Mouse (Mus musculus) heart, embryonic 16.5 days (tissue): ENCODE measurements around the gene Sbf2. TPM values are rescaled to one million over a fixed set of nuclear protein-coding genes. Genes with fewer than 3 reads are reported as not detected.

Experiments used
- ATAC-seq: fragments of 200-750 bp; cut with Nextera tagmentation; replicated peaks from 2 replicates; pipeline ENCODE4 v1.8.0; 2017; ENCODE audit warnings: moderate number of reproducible peaks; ENCODE audit not compliant: insufficient read depth, low FRiP score; ENCODE audit errors: extremely low read depth
- H3K27ac ChIP-seq: fragments of 300-500 bp; sonication (generic); 2 replicates; pipeline ENCODE4 v1.5.1; 2014; ENCODE audit warnings: mild to moderate bottlenecking, low read length, control low read depth, moderate library complexity
- H3K27me3 ChIP-seq: fragments of 300-500 bp; sonication (generic); 2 replicates; pipeline ENCODE4 v1.6.1; 2014; ENCODE audit warnings: low read length, mixed read lengths; ENCODE audit not compliant: control insufficient read depth, insufficient read depth
- H3K36me3 ChIP-seq: fragments of 300-500 bp; sonication (generic); 2 replicates; pipeline ENCODE4 v1.6.1; 2014; ENCODE audit not compliant: control insufficient read depth, insufficient read depth
- H3K4me1 ChIP-seq: fragments of 300-500 bp; sonication (generic); 2 replicates; pipeline ENCODE4 v1.6.1; 2014; ENCODE audit warnings: low read length, mixed read lengths; ENCODE audit not compliant: control insufficient read depth, insufficient read depth
- H3K4me2 ChIP-seq: fragments of 300-500 bp; sonication (generic); 2 replicates; pipeline ENCODE4 v1.6.1; 2014; ENCODE audit warnings: low read depth, mild to moderate bottlenecking, control low read depth, low read length
- H3K4me3 ChIP-seq: fragments of 300-500 bp; sonication (generic); 2 replicates; pipeline ENCODE4 v1.5.1; 2014; ENCODE audit warnings: mild to moderate bottlenecking, control low read depth, low read length
- H3K9ac ChIP-seq: fragments of 300-500 bp; sonication (generic); 2 replicates; pipeline ENCODE4 v1.6.1; 2014; ENCODE audit warnings: low read length, control low read depth
- H3K9me3 ChIP-seq: fragments of 300-500 bp; sonication (generic); replicated peaks from 2 replicates; pipeline ENCODE4 v1.6.1; 2016; ENCODE audit warnings: low read length; ENCODE audit not compliant: control insufficient read depth
- WGBS: fragments of 180-500 bp; shearing (Covaris S2); extraction: QIAGEN DNeasy Blood & Tissue Kit; methylation state at CpG from one replicate; pipeline ENCODE4 v1.1.7; 2014; 5-methylcytosine and 5-hydroxymethylcytosine counted together
- polyA plus RNA-seq: library from polyadenylated mRNA; unstranded; fragments of >200 nt; fragmentation: Nextera tagmentation; extraction: Ambion mirVana; gene quantifications from 2 replicates; pipeline ENCODE4 v1.2.1, GENCODE M21; 2015

Gene Sbf2
- polyA plus RNA-seq, 1 experiment from 2014 or later: 30.8 TPM

DNA sequence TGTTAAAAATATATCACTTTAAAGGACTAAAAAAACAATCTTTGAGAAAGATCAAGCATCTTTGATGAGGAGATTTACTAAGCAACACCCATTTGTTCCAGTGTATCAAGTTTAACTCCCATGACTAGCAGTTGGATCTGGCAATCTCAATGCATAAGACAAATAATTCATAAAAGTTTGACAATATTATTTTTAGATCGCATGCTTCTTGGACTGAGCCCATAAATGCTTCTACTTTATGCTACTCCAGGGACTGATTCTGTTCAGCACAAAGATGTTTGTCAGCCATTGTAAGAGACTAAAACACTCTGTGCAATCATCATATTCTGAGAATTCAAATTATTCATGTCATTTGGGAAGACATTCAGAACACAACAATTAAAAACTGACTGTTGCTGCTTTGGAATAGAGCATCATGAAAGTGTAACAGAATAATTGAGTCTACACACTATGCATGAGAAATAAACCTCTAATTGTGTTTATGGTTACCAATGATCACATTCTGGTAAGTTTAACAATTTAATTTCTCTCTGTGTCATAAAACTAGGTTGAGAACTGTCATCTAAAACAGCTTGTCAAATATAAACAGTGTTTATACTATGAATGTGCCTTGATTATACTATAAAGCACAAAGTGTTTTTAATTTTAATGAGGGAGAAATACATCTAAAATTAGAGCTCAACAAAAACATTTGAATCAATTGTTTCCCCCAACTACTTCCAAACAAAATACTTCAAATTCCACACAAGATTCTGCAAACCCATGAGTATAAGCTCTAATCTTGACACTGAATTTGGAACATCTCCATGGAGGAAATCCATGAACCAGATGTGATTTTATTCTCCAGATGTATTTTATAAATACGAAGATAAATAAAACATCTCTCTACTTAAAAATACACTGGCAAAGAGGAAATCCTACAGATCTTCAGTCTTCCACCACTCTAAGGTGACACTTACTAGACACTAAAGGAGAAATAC is 98.2 kb downstream of the Sbf2 start:
- no peak overlapping the region for H3K4me3 ChIP-seq
- no peak overlapping the region for H3K4me2 ChIP-seq
- no peaks in the 10 kb centered on the region for H3K36me3 ChIP-seq
- H3K9me3 ChIP-seq: no peaks in the 10 kb centered on the region
- no peak for ATAC-seq
- peaks cover 3% of the 10 kb centered on the region for H3K4me1 ChIP-seq
- WGBS: 55% methylated on average over 2 of the region's 2 CpGs
- no peaks in the 10 kb centered on the region for H3K27me3 ChIP-seq
- H3K9ac ChIP-seq: no peak overlapping the region
- H3K27ac ChIP-seq: no peak overlapping the region

GRCm38 (mm10) chr7:110514131-110514530 is 100.6 kb downstream of the Sbf2 start:
- no peak overlapping the region for H3K4me3 ChIP-seq
- H3K4me1 ChIP-seq: peaks cover 3% of the 10 kb centered on the region
- no peak for ATAC-seq
- no peaks in the 10 kb centered on the region for H3K27me3 ChIP-seq
- H3K36me3 ChIP-seq: no peaks in the 10 kb centered on the region
- no peak overlapping the region for H3K27ac ChIP-seq
- H3K9me3 ChIP-seq: no peaks in the 10 kb centered on the region
- no peak overlapping the region for H3K9ac ChIP-seq
- no peak overlapping the region for H3K4me2 ChIP-seq

- H3K9me3 ChIP-seq: 0 out of 2 replicates have a peak, but pooled peaks cover 2% of the 10 kb centered on the region
- H3K4me1 ChIP-seq: no peaks in the 10 kb centered on the region
- no peaks in the 10 kb centered on the region for H3K27me3 ChIP-seq
- no peak overlapping the region for H3K4me3 ChIP-seq
- H3K36me3 ChIP-seq: no peaks in the 10 kb centered on the region
- WGBS: 79% methylated on average over 1 of the region's 1 CpGs
- H3K27ac ChIP-seq: no peak overlapping the region
- H3K4me2 ChIP-seq: no peak overlapping the region
- no peak for ATAC-seq
- no peak overlapping the region for H3K9ac ChIP-seq
Observed at GRCm38 (mm10) chr7:110498653-110499052, 116.1 kb downstream of the Sbf2 start.

DNA sequence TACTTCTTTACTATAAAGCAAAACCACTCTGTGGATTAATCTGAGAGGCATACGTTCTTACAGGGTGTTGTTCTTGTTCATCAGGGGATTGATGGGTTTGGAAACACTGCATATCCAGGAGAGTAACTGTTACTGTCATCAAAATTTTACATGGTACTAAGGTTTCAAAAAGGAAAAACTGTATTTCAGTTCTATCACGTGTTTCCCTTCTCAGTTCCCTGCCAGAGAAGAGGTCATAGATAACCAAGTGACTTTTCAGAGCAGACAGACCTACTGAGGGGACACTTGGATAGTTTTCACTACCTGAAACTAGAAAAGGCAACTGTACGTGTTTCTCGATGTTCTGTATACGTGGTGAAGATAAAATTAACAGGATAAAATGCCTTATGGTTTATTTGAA is 123.7 kb downstream of the Sbf2 start:
- Histone ChIP-seq H3K4me1 (no peaks in the 10 kb centered on the region), H3K36me3 (no peaks in the 10 kb centered on the region), H3K27me3 (no peaks in the 10 kb centered on the region), H3K27ac (no peak overlapping the region), H3K4me2 (no peak overlapping the region), H3K9me3 (no peaks in the 10 kb centered on the region), H3K9ac (no peak overlapping the region), H3K4me3 (no peak overlapping the region)
- WGBS: 71% methylated on average over 5 of the region's 5 CpGs
- ATAC-seq: no peak

GRCm38 (mm10) chr7:110485051-110485450 is 129.7 kb downstream of the Sbf2 start:
- ATAC-seq: no peak
- Histone ChIP-seq H3K4me1 (no peaks in the 10 kb centered on the region), H3K9ac (no peak overlapping the region), H3K9me3 (no peaks in the 10 kb centered on the region), H3K36me3 (no peaks in the 10 kb centered on the region), H3K27ac (no peak overlapping the region), H3K27me3 (no peaks in the 10 kb centered on the region), H3K4me2 (no peak overlapping the region), H3K4me3 (no peak overlapping the region)
- WGBS: 59% methylated on average over 5 of the region's 5 CpGs

GRCm38 (mm10) chr7:110470987-110471386 is 143.7 kb downstream of the Sbf2 start:
- Histone ChIP-seq H3K4me1 (no peaks in the 10 kb centered on the region), H3K27me3 (no peaks in the 10 kb centered on the region), H3K27ac (no peak overlapping the region), H3K4me3 (no peak overlapping the region), H3K36me3 (no peaks in the 10 kb centered on the region), H3K9me3 (no peaks in the 10 kb centered on the region), H3K4me2 (no peak overlapping the region), H3K9ac (no peak overlapping the region)
- ATAC-seq: no peak
- 60% methylated on average over 6 of the region's 6 CpGs for WGBS

GRCm38 (mm10) chr7:110463471-110463870 is 151.3 kb downstream of the Sbf2 start:
- WGBS: 80% methylated on average over 5 of the region's 5 CpGs
- H3K9ac ChIP-seq: no peak overlapping the region
- H3K4me1 ChIP-seq: no peaks in the 10 kb centered on the region
- no peak for ATAC-seq
- H3K9me3 ChIP-seq: no peaks in the 10 kb centered on the region
- H3K4me3 ChIP-seq: no peak overlapping the region
- no peaks in the 10 kb centered on the region for H3K36me3 ChIP-seq
- H3K4me2 ChIP-seq: no peak overlapping the region
- H3K27me3 ChIP-seq: no peaks in the 10 kb centered on the region
- H3K27ac ChIP-seq: no peak overlapping the region

GRCm38 (mm10) chr7:110432301-110432700 is 182.4 kb downstream of the Sbf2 start:
- no peak overlapping the region for H3K9ac ChIP-seq
- ATAC-seq: no peak
- 20% methylated on average over 4 of the region's 4 CpGs for WGBS
- no peaks in the 10 kb centered on the region for H3K27me3 ChIP-seq
- no peak overlapping the region for H3K4me2 ChIP-seq
- no peak overlapping the region for H3K4me3 ChIP-seq
- H3K27ac ChIP-seq: no peak overlapping the region
- no peaks in the 10 kb centered on the region for H3K9me3 ChIP-seq
- peaks cover 5% of the 10 kb centered on the region for H3K36me3 ChIP-seq
- H3K4me1 ChIP-seq: no peaks in the 10 kb centered on the region

GRCm38 (mm10) chr7:110416318-110416717 is 198.4 kb downstream of the Sbf2 start:
- no peak overlapping the region for H3K4me3 ChIP-seq
- H3K9me3 ChIP-seq: no peaks in the 10 kb centered on the region
- peaks cover 3% of the 10 kb centered on the region; the same call in 1 of the 2 replicates for H3K4me1 ChIP-seq
- H3K4me2 ChIP-seq: no peak overlapping the region
- 0 out of 2 replicates have a peak, but pooled peaks have one; percentile 37 for ATAC-seq
- no peak overlapping the region for H3K9ac ChIP-seq
- H3K27ac ChIP-seq: no peak overlapping the region
- no peaks in the 10 kb centered on the region for H3K27me3 ChIP-seq
- peaks cover 6% of the 10 kb centered on the region; the same call in 1 of the 2 replicates for H3K36me3 ChIP-seq
- 47% methylated on average over 1 of the region's 1 CpGs for WGBS
